Comparison of ENCODE assay signal across 19 mouse cellular contexts in the genomic region with DNA sequence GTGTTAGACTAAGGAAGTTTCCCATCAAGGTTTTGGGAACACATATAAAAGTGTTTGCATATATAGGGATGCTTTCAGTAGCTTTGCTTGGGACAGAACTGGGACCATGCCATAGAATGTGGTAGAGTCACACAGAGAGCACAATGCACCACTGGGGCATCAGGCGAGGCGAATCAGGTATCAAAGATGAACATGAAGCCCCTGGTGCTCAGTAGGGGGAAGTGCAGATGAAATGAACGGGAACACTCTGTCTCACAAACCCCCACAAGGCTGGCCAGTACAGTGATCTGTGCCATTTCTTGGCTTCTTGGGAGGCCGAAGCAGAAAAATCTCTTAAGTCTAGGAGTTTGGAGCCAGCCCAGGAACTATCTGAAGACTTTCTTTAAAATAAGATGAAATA. TPM values are rescaled to one million over a fixed set of nuclear protein-coding genes. Genes with fewer than 3 reads are reported as not detected.
A peak's percentile ranks its signal among the peaks of the same experiment; 100 is the strongest.
DNase-seq lines count a peak whose midpoint lies in the region; ATAC-seq and TF ChIP-seq lines count a peak whose summit lies in the region.
"Had no signal": no experiment of that assay in that cellular context is flagged by ENCODE, and none has a peak within 500 bp of the region (broad histone marks: within the 10 kb centered on the region; RNA-seq: fewer than 3 reads in every experiment).

No protein-coding gene starts in this region.

- no peak overlapping the region for H3K27ac ChIP-seq in hindbrain, postnatal 0 days
- no peak overlapping the region for H3K27ac ChIP-seq in hindbrain, embryonic 14.5 days
- H3K27ac ChIP-seq in midbrain, embryonic 14.5 days (replicated peaks; ENCODE audit: low read depth, low read length), result no peak overlapping the region
- no peak overlapping the region for H3K27ac ChIP-seq in midbrain, embryonic 13.5 days
- H3K27ac ChIP-seq: embryonic facial prominence, embryonic 15.5 days; forebrain, embryonic 12.5 days; heart, adult 2 months; midbrain, embryonic 12.5 days had no signal

- WGBS in hindbrain, postnatal 0 days, result 49% methylated on average over 4 of the region's 4 CpGs
- WGBS in hindbrain, embryonic 14.5 days, result 48% methylated on average over 4 of the region's 4 CpGs
- WGBS in midbrain, embryonic 14.5 days, result 54% methylated on average over 4 of the region's 4 CpGs
- 62% methylated on average over 4 of the region's 4 CpGs for WGBS in midbrain, embryonic 13.5 days

- peak; percentile 55 for TF ChIP-seq CTCF in hindbrain, postnatal 0 days (IDR thresholded peaks at IDR 0.05; ENCODE audit: low read depth)

- H3K4me1 ChIP-seq in hindbrain, postnatal 0 days (ENCODE audit: insufficient read depth, low read length), result 0 out of 2 replicates have a peak, but pooled peaks cover 6% of the 10 kb centered on the region
- H3K4me1 ChIP-seq in hindbrain, embryonic 14.5 days (replicated peaks; ENCODE audit: control insufficient read depth, insufficient read depth, low read length), result no peaks in the 10 kb centered on the region
- H3K4me1 ChIP-seq in midbrain, embryonic 14.5 days (ENCODE audit: control insufficient read depth, insufficient read depth, low read length), result no peaks in the 10 kb centered on the region
- no peaks in the 10 kb centered on the region for H3K4me1 ChIP-seq in midbrain, embryonic 13.5 days (replicated peaks)
- H3K4me1 ChIP-seq: forebrain, embryonic 12.5 days; midbrain, embryonic 12.5 days had no signal

- no peak for ATAC-seq in hindbrain, postnatal 0 days
- ATAC-seq in hindbrain, embryonic 14.5 days (ENCODE audit: low FRiP score), result no peak
- no peak for ATAC-seq in midbrain, embryonic 14.5 days (ENCODE audit: low FRiP score, low TSS enrichment)
- ATAC-seq in midbrain, embryonic 13.5 days, result no peak
- ATAC-seq: activated CD4-positive, CD25-positive, alpha-beta regulatory T cell, adult 4 months; inflammation-experienced regulatory T-cells, adult 6 months had no signal

- H3K27me3 ChIP-seq in hindbrain, postnatal 0 days (ENCODE audit: insufficient read depth, low read length), result no peaks in the 10 kb centered on the region
- no peaks in the 10 kb centered on the region for H3K27me3 ChIP-seq in hindbrain, embryonic 14.5 days (ENCODE audit: control insufficient read depth, insufficient read depth, low read length)
- no peaks in the 10 kb centered on the region for H3K27me3 ChIP-seq in midbrain, embryonic 14.5 days (ENCODE audit: control insufficient read depth, insufficient read depth, low read length)
- H3K27me3 ChIP-seq in midbrain, embryonic 13.5 days, result no peaks in the 10 kb centered on the region
- H3K27me3 ChIP-seq: embryonic facial prominence, embryonic 15.5 days had no signal

- DNase-seq in hindbrain, postnatal 0 days (ENCODE audit: low spot score), result peak; percentile 10
- DNase-seq in hindbrain, embryonic 14.5 days (ENCODE audit: low spot score), result no peak
- DNase-seq in midbrain, embryonic 14.5 days, result peak; percentile 8
- DNase-seq in embryo, embryonic 10.5 days (ENCODE audit: low spot score), result peak; percentile 6
- no peak for DNase-seq in urinary bladder, adult 2 months (ENCODE audit: low spot score)
- no peak for DNase-seq in spleen, postnatal 36 days (ENCODE audit: low spot score in 2 of 2)
- DNase-seq: cerebellum, postnatal 14 days; heart, adult 2 months; lung, postnatal 10 days; thymus, adult 18-20 months had no signal

- no peak overlapping the region for H3K4me2 ChIP-seq in hindbrain, postnatal 0 days (ENCODE audit: low read depth, low read length)
- no peak overlapping the region for H3K4me2 ChIP-seq in hindbrain, embryonic 14.5 days (replicated peaks)
- H3K4me2 ChIP-seq in midbrain, embryonic 14.5 days (ENCODE audit: low read length), result no peak overlapping the region
- H3K4me2 ChIP-seq in midbrain, embryonic 13.5 days (replicated peaks), result no peak overlapping the region
- H3K4me2 ChIP-seq: embryonic facial prominence, embryonic 15.5 days; forebrain, embryonic 12.5 days; midbrain, embryonic 12.5 days had no signal

- no peaks in the 10 kb centered on the region for H3K9me3 ChIP-seq in hindbrain, postnatal 0 days (ENCODE audit: low read length)
- H3K9me3 ChIP-seq in hindbrain, embryonic 14.5 days (ENCODE audit: control insufficient read depth, low read length), result no peaks in the 10 kb centered on the region
- H3K9me3 ChIP-seq in midbrain, embryonic 14.5 days (ENCODE audit: control insufficient read depth, low read length), result no peaks in the 10 kb centered on the region
- no peaks in the 10 kb centered on the region for H3K9me3 ChIP-seq in midbrain, embryonic 13.5 days
- H3K9me3 ChIP-seq: embryonic facial prominence, embryonic 15.5 days; forebrain, embryonic 12.5 days; midbrain, embryonic 12.5 days had no signal

- no peaks in the 10 kb centered on the region for H3K36me3 ChIP-seq in hindbrain, postnatal 0 days (ENCODE audit: insufficient read depth, low read length)
- H3K36me3 ChIP-seq in hindbrain, embryonic 14.5 days (replicated peaks; ENCODE audit: control insufficient read depth, insufficient read depth), result no peaks in the 10 kb centered on the region
- H3K36me3 ChIP-seq in midbrain, embryonic 14.5 days (ENCODE audit: control insufficient read depth, insufficient read depth, low read length), result no peaks in the 10 kb centered on the region
- no peaks in the 10 kb centered on the region for H3K36me3 ChIP-seq in midbrain, embryonic 13.5 days
- H3K36me3 ChIP-seq: embryonic facial prominence, embryonic 15.5 days; forebrain, embryonic 12.5 days; midbrain, embryonic 12.5 days had no signal

- no peak overlapping the region for H3K9ac ChIP-seq in hindbrain, postnatal 0 days (replicated peaks; ENCODE audit: low read length)
- no peak overlapping the region for H3K9ac ChIP-seq in hindbrain, embryonic 14.5 days
- no peak overlapping the region for H3K9ac ChIP-seq in midbrain, embryonic 14.5 days (replicated peaks; ENCODE audit: low read length)
- no peak overlapping the region for H3K9ac ChIP-seq in midbrain, embryonic 13.5 days (replicated peaks)
- H3K9ac ChIP-seq: embryonic facial prominence, embryonic 15.5 days; forebrain, embryonic 12.5 days; midbrain, embryonic 12.5 days had no signal

- H3K4me3 ChIP-seq in hindbrain, postnatal 0 days (ENCODE audit: low read length), result no peak overlapping the region
- no peak overlapping the region for H3K4me3 ChIP-seq in hindbrain, embryonic 14.5 days (replicated peaks; ENCODE audit: low read length)
- no peak overlapping the region for H3K4me3 ChIP-seq in midbrain, embryonic 14.5 days (replicated peaks; ENCODE audit: low read depth, low read length)
- H3K4me3 ChIP-seq in midbrain, embryonic 13.5 days (replicated peaks), result no peak overlapping the region
- H3K4me3 ChIP-seq: embryonic facial prominence, embryonic 15.5 days; forebrain, embryonic 12.5 days; heart, adult 2 months; midbrain, embryonic 12.5 days had no signal

RNA-seq across cellular contexts. Expression of gene Myh13, which starts 31.6 kb away (rescaled TPM):
- total RNA-seq in hindbrain, postnatal 0 days (2014; rRNA removed), result under 0.01 and 0.07 TPM in 2 replicates
- 0.39 and 0.53 TPM in 2 replicates for polyA plus RNA-seq in hindbrain, postnatal 0 days (2015; fragmentation: Nextera tagmentation; extraction: Ambion mirVana)
- 0.13 and 0.70 TPM in 2 replicates for polyA plus RNA-seq in hindbrain, embryonic 14.5 days (2014; fragmentation: Nextera tagmentation; extraction: Ambion mirVana)
- 0.24 TPM in 2 replicates for polyA plus RNA-seq in midbrain, embryonic 14.5 days (2014; fragmentation: Nextera tagmentation; extraction: Ambion mirVana)
- polyA plus RNA-seq in midbrain, embryonic 13.5 days (2015; fragmentation: Nextera tagmentation; extraction: Ambion mirVana), result not detected in 2 replicates
- not detected in 2 replicates for polyA plus RNA-seq in urinary bladder, adult 2 months (2012; rRNA removed)
- total RNA-seq: heart, postnatal 25 days; liver, adult 2 months had no signal
- polyA plus RNA-seq: forebrain, embryonic 12.5 days; heart, adult 2 months; inflammation-experienced regulatory T-cells, adult 6 months; kidney, embryonic 16.5 days; liver, adult 2 months; midbrain, embryonic 12.5 days had no signal

Comparison
In these comparisons a context has a peak if more than half of its experiments do, and no peak if none do; other contexts are left out.
1. DNase-seq: peak in hindbrain, postnatal 0 days (single experiment), midbrain, embryonic 14.5 days (single experiment) and embryo, embryonic 10.5 days (single experiment); none in hindbrain, embryonic 14.5 days (single experiment), urinary bladder, adult 2 months (single experiment) and spleen, postnatal 36 days (0 of 2).